Mouse (Mus musculus) C2C12 (cell line): ENCODE measurements around the gene Cpn1.

Source experiments
- CEBPB ChIP-seq: IDR thresholded peaks from one replicate; pipeline ENCODE4 v1.6.1; 2011; ENCODE audit warnings: low read depth, mild to moderate bottlenecking, control low read depth, moderate library complexity
- CTCF ChIP-seq: IDR thresholded peaks from one replicate; pipeline ENCODE4 v1.5.1; 2011; ENCODE audit not compliant: control insufficient read depth, insufficient read depth, insufficient read length

- no peak for TF ChIP-seq CTCF
- no peak for TF ChIP-seq CEBPB
Observed at GRCm38 (mm10) chr19:44007186-44007585, 20.8 kb upstream of the Cpn1 start.
